Comparison of ENCODE assay signal across 10 mouse cellular contexts in the genomic region with DNA sequence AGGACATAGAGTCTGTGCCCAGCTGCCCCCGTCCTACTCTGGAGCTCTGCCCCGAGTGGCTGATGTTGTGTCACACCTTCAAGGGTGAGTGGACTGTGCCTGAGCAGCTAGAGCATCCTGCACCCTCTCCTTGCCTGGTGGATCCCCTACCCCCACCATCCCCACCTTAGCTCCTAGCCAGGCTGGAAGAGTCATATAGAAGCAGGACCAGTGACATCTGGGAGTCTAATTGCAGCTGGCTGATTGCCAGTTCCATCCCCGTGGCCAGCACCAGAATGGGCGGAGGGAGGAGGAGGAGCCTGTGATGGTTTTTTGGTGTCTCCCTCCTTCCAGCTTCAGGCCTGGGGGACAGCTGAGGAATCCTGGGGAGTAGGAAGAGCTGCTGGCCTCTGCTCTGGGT. TPM values are rescaled to one million over a fixed set of nuclear protein-coding genes. Genes with fewer than 3 reads are reported as not detected.
DNase-seq lines count a peak whose midpoint lies in the region; ATAC-seq lines count a peak whose summit lies in the region.
"Had no signal": no experiment of that assay in that cellular context is flagged by ENCODE, and none has a peak within 500 bp of the region (broad histone marks: within the 10 kb centered on the region; RNA-seq: fewer than 3 reads in every experiment).

No protein-coding gene starts in this region.

- peaks cover 67% of the 10 kb centered on the region for H3K4me1 ChIP-seq in hindbrain, embryonic 12.5 days
- peaks cover 42% of the 10 kb centered on the region for H3K4me1 ChIP-seq in stomach, embryonic 16.5 days (ENCODE audit: control insufficient read depth, insufficient read depth, low read length)

- H3K36me3 ChIP-seq in hindbrain, embryonic 12.5 days = no peaks in the 10 kb centered on the region
- no peaks in the 10 kb centered on the region for H3K36me3 ChIP-seq in stomach, embryonic 16.5 days (ENCODE audit: control insufficient read depth, insufficient read depth, low read length)

- H3K27me3 ChIP-seq in hindbrain, embryonic 12.5 days = peaks cover 5% of the 10 kb centered on the region; the same call in 1 of the 2 replicates
- no peaks in the 10 kb centered on the region for H3K27me3 ChIP-seq in stomach, embryonic 16.5 days (ENCODE audit: control insufficient read depth, insufficient read depth, low read length)

- no peak overlapping the region; the same call in 1 of the 2 replicates for H3K27ac ChIP-seq in hindbrain, embryonic 12.5 days
- H3K27ac ChIP-seq in stomach, embryonic 16.5 days (ENCODE audit: low read length) = no peak overlapping the region
- H3K27ac ChIP-seq: liver, embryonic 14.5 days had no signal

- 46% methylated on average over 4 of the region's 4 CpGs for WGBS in hindbrain, embryonic 12.5 days
- WGBS in stomach, embryonic 16.5 days = 32% methylated on average over 4 of the region's 4 CpGs

- 0 out of 2 replicates have a peak overlapping the region, but pooled peaks have one; percentile 36 for H3K9ac ChIP-seq in hindbrain, embryonic 12.5 days
- peak overlapping the region; percentile 7; the same call in 1 of the 2 replicates for H3K9ac ChIP-seq in stomach, embryonic 16.5 days (ENCODE audit: low read length)
- H3K9ac ChIP-seq: liver, embryonic 14.5 days had no signal

- ATAC-seq in hindbrain, embryonic 12.5 days (ENCODE audit: low FRiP score) = peak; percentile 30; the same call in 1 of the 2 replicates
- 0 out of 2 replicates have a peak, but pooled peaks have one; percentile 32 for ATAC-seq in stomach, embryonic 16.5 days (ENCODE audit: insufficient read depth, low FRiP score)

- H3K4me2 ChIP-seq in hindbrain, embryonic 12.5 days (replicated peaks) = no peak overlapping the region
- H3K4me2 ChIP-seq in stomach, embryonic 16.5 days (ENCODE audit: low read depth, low read length) = no peak overlapping the region

- peak; percentile 48 for DNase-seq in gastrocnemius, postnatal 10 days
- no peak for DNase-seq in gastrocnemius, adult 8-10 months (ENCODE audit: low spot score in 2 of 2)
- DNase-seq in testis, postnatal 10 days (ENCODE audit: low spot score) = peak; percentile 60
- DNase-seq in testis, postnatal 14 days (ENCODE audit: low spot score) = no peak
- no peak for DNase-seq in urinary bladder, postnatal 36 days (ENCODE audit: low spot score in 2 of 2)
- no peak for DNase-seq in layer of hippocampus, adult 9-11 months
- DNase-seq: thymus, postnatal 14 days had no signal

- no peak overlapping the region for H3K4me3 ChIP-seq in hindbrain, embryonic 12.5 days
- H3K4me3 ChIP-seq in stomach, embryonic 16.5 days (replicated peaks; ENCODE audit: low read length) = no peak overlapping the region

- H3K9me3 ChIP-seq in hindbrain, embryonic 12.5 days (replicated peaks) = no peaks in the 10 kb centered on the region
- no peaks in the 10 kb centered on the region for H3K9me3 ChIP-seq in stomach, embryonic 16.5 days (replicated peaks; ENCODE audit: control insufficient read depth, low read length)

RNA-seq across cellular contexts. Expression of a gene that starts 6.8 kb away (rescaled TPM):
- total RNA-seq in gastrocnemius, postnatal 10 days (2021) = 10 to 100 TPM; 27.5 to 38.6 TPM
- total RNA-seq in gastrocnemius, adult 8-10 months (2022) = 10 to 100 TPM in 1 of 4 experiments, 1 to 10 TPM in 3; 5.6 to 10.9 (median 6.7) TPM
- 60.5 and 66.7 TPM in 2 replicates for polyA plus RNA-seq in hindbrain, embryonic 12.5 days (2016; fragmentation: Nextera tagmentation; extraction: Ambion mirVana)
- 23.2 and 25.2 TPM in 2 replicates for polyA plus RNA-seq in stomach, embryonic 16.5 days (2015; fragmentation: Nextera tagmentation; extraction: Ambion mirVana)

Comparison
In these comparisons a context has a peak if more than half of its experiments do, and no peak if none do; other contexts are left out.
1. DNase-seq: peak in gastrocnemius, postnatal 10 days (single experiment) and testis, postnatal 10 days (single experiment); none in gastrocnemius, adult 8-10 months (0 of 2), testis, postnatal 14 days (single experiment), urinary bladder, postnatal 36 days (0 of 2) and layer of hippocampus, adult 9-11 months (single experiment).